Mouse (Mus musculus) thymus, adult 2 months (tissue): Measurements from ENCODE around the gene Mgll.

ENCODE experiments used
- CTCF ChIP-seq: fragments of 200-500 bp; IDR thresholded peaks from 2 replicates; pipeline ENCODE4 v1.5.1; 2012; ENCODE audit warnings: mild to moderate bottlenecking, control low read depth, low read length, moderate library complexity, borderline replicate concordance; ENCODE audit not compliant: control insufficient read depth, poor library complexity, insufficient read depth; ENCODE audit errors: extremely low read depth
- POLR2A ChIP-seq: fragments of 200-500 bp; IDR thresholded peaks from 2 replicates; pipeline ENCODE4 v1.6.1; 2012; ENCODE audit warnings: mild to moderate bottlenecking, low read length, control low read depth, moderate library complexity; ENCODE audit not compliant: control insufficient read depth, poor library complexity, insufficient read depth; ENCODE audit errors: extremely low read depth

GRCm38 (mm10) chr6:88732643-88733613 lies 8.7 kb downstream of the Mgll start:
- TF ChIP-seq CTCF (no peak), POLR2A (no peak)
